Mouse (Mus musculus) megakaryocyte, adult 5-6 weeks (primary cell): ENCODE data around the gene Parg. TPM values are rescaled to one million over a fixed set of nuclear protein-coding genes. Genes with fewer than 3 reads are reported as not detected.
"Not testable (repeated sequence)": the region's sequence is repeated elsewhere in the genome, so short reads cannot be mapped to it uniquely, and the experiment has no call there.

Source experiments
- ATAC-seq: 2 replicates; pipeline ENCODE4 v1.8.0; 2016; ENCODE audit warnings: mild to moderate bottlenecking, inconsistent platforms; ENCODE audit not compliant: poor library complexity, severe bottlenecking
- total RNA-seq, 2 experiments: library from RNA; stranded (forward) in 1 of 2; stranded (reverse) in 1 of 2; fragments of 153-499, 151-499 nt in 1 of 2; fragments of 221-1000, 200-1000 nt in 1 of 2; gene quantifications; 2 replicates each; pipeline versions ENCODE4 v1.2.3 to v1.2.4; 2015 to 2017

Parg gene
- total RNA-seq, 2 experiments from 2014 or later = 37.1 to 80.2 TPM

- ATAC-seq = not testable (repeated sequence)
Measured at GRCm38 (mm10) chr14:32176590-32176989, 25.2 kb upstream of the Parg start.

GRCm38 (mm10) chr14:32179393-32180195, 22.2 kb upstream of the Parg start:
- ATAC-seq = no peak

- no peak for ATAC-seq
Measured at GRCm38 (mm10) chr14:32180861-32181260, 20.9 kb upstream of the Parg start.

- ATAC-seq = no peak
Measured at GRCm38 (mm10) chr14:32183846-32184245, 17.9 kb upstream of the Parg start.

- ATAC-seq = no peak
Measured at GRCm38 (mm10) chr14:32190627-32191391, 10.9 kb upstream of the Parg start.

GRCm38 (mm10) chr14:32191926-32192325, 9.8 kb upstream of the Parg start:
- no peak for ATAC-seq

GRCm38 (mm10) chr14:32192437-32192836, 9.3 kb upstream of the Parg start:
- peak; percentile 90 for ATAC-seq

- not testable (repeated sequence) for ATAC-seq
Measured at GRCm38 (mm10) chr14:32193557-32193956, 8.2 kb upstream of the Parg start.

- no peak; the same call in 1 of the 2 replicates for ATAC-seq
Measured at GRCm38 (mm10) chr14:32201354-32201753, 395 bp upstream of the Parg start.

- ATAC-seq = no peak
Measured at GRCm38 (mm10) chr14:32226601-32227000, 24.9 kb downstream of the Parg start.

- ATAC-seq = no peak
Measured at GRCm38 (mm10) chr14:32228996-32229395, 27.2 kb downstream of the Parg start.

- ATAC-seq = no peak
Measured at GRCm38 (mm10) chr14:32242401-32242800, 40.7 kb downstream of the Parg start.

GRCm38 (mm10) chr14:32246019-32246418, 44.3 kb downstream of the Parg start:
- ATAC-seq = no peak

- ATAC-seq = no peak
Measured at GRCm38 (mm10) chr14:32249616-32250015, 47.9 kb downstream of the Parg start.

GRCm38 (mm10) chr14:32260830-32261229, 59.1 kb downstream of the Parg start:
- no peak for ATAC-seq

GRCm38 (mm10) chr14:32261741-32262140, 60.0 kb downstream of the Parg start:
- no peak for ATAC-seq

- ATAC-seq = no peak
Measured at GRCm38 (mm10) chr14:32268999-32269398, 67.2 kb downstream of the Parg start.

GRCm38 (mm10) chr14:32269589-32269988, 67.8 kb downstream of the Parg start:
- ATAC-seq = no peak

GRCm38 (mm10) chr14:32301622-32302021, 99.9 kb downstream of the Parg start:
- ATAC-seq = no peak

GRCm38 (mm10) chr14:32302423-32302822, 100.7 kb downstream of the Parg start:
- no peak for ATAC-seq

- no peak for ATAC-seq
Measured at GRCm38 (mm10) chr14:32304921-32305320, 103.2 kb downstream of the Parg start.

- no peak for ATAC-seq
Measured at GRCm38 (mm10) chr14:32309876-32310275, 108.1 kb downstream of the Parg start.
